Mouse (Mus musculus) frontal cortex, adult 2 months (tissue): ENCODE results near the gene Gm17469. TPM values are rescaled to one million over a fixed set of nuclear protein-coding genes. Genes with fewer than 3 reads are reported as not detected.
"Not testable (repeated sequence)": the region's sequence is repeated elsewhere in the genome, so short reads cannot be mapped to it uniquely, and the experiment has no call there.

Source experiments
- DNase-seq, 2 experiments: peaks; one replicate each; pipeline ENCODE4 v3.0.0; 2022; ENCODE audit warnings: low spot score in 1 of 2; ENCODE audit errors: extremely low spot score in 1 of 2
- polyA plus RNA-seq: library from polyadenylated mRNA; depleted of rRNA; stranded (reverse); fragments of >200 nt; gene quantifications from 2 replicates; pipeline ENCODE4 v1.2.3, GENCODE M21; 2012; rRNA removed

The Gm17469 gene
- not detected in 2 replicates for polyA plus RNA-seq

DNA sequence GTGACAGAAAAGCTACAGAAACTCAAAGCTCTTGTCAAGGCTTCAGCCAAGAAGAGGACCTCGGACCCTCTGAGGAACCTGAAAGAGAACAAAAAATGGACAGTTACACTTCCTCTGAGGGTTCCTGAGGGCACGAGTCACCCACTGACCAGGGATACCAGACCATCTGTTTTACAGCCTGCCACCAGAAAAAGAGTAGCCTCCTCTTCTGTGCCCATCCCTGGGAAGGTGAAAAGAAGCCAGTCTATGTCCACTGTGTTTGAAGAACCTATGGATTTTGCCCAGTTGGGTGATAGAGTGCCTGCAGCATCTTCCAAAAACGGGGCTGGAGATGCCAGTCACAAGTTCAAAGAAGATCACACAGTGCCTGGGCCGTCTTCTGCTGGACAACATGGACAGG lies at the start of gene Gm17469:
Gene Gm17469 (plus strand): TSS at position 301 of the 400 bp plus-strand sequence.
- DNase-seq = not testable (repeated sequence)

Other genes with a start within 250 kb of the Gm17469 start
- not detected in 2 replicates for gene Gm17584, start 129.3 kb upstream of the Gm17469 start, polyA plus RNA-seq